In genomic region chr4:129623681-129624091, GRCm38 (mm10) we compare ENCODE assay signal across 8 mouse cellular contexts. TPM values are rescaled to one million over a fixed set of nuclear protein-coding genes. Genes with fewer than 3 reads are reported as not detected.
DNase-seq lines count a peak whose midpoint lies in the region; ATAC-seq and TF ChIP-seq lines count a peak whose summit lies in the region.

Ccdc28b (minus strand) TSS chr4:129623947.

- H3K27me3 ChIP-seq in cerebellum, adult 2 months (ENCODE audit: control insufficient read depth, insufficient read depth, low read length), result no peaks in the 10 kb centered on the region
- H3K27me3 ChIP-seq in hindbrain, embryonic 10.5 days (ENCODE audit: insufficient read depth, poor library complexity, severe bottlenecking), result no peaks in the 10 kb centered on the region
- H3K27me3 ChIP-seq in lung, embryonic 16.5 days (ENCODE audit: control insufficient read depth, insufficient read depth, low read depth, low read length), result no peaks in the 10 kb centered on the region

- H3K36me3 ChIP-seq in hindbrain, embryonic 10.5 days, result peaks cover 42% of the 10 kb centered on the region
- peaks cover 15% of the 10 kb centered on the region for H3K36me3 ChIP-seq in lung, embryonic 16.5 days (ENCODE audit: control insufficient read depth, insufficient read depth, low read length)

- H3K4me1 ChIP-seq in cerebellum, adult 2 months (ENCODE audit: control insufficient read depth, insufficient read depth, low read length), result peaks cover 18% of the 10 kb centered on the region
- H3K4me1 ChIP-seq in hindbrain, embryonic 10.5 days (replicated peaks), result peaks cover 52% of the 10 kb centered on the region
- peaks cover 25% of the 10 kb centered on the region for H3K4me1 ChIP-seq in lung, embryonic 16.5 days (replicated peaks; ENCODE audit: control insufficient read depth, insufficient read depth, low read length)

- H3K9me3 ChIP-seq in hindbrain, embryonic 10.5 days, result no peaks in the 10 kb centered on the region
- H3K9me3 ChIP-seq in lung, embryonic 16.5 days (ENCODE audit: control insufficient read depth, low read length), result no peaks in the 10 kb centered on the region

- H3K4me2 ChIP-seq in lung, embryonic 16.5 days (ENCODE audit: low read depth, low read length), result peak within 1 kb of the TSS; percentile 59

- TF ChIP-seq POLR2A in cerebellum, adult 2 months (IDR thresholded peaks at IDR 0.05; ENCODE audit: borderline replicate concordance, insufficient read depth, low read length), result peak; percentile 65; the same call in 1 of the 2 replicates

- 0% methylated on average over 10 of the region's 10 CpGs for WGBS in cerebellum, adult 2 months
- WGBS in hindbrain, embryonic 10.5 days, result under 1% methylated on average over 10 of the region's 10 CpGs
- 0% methylated on average over 10 of the region's 10 CpGs for WGBS in lung, embryonic 16.5 days

- no peak for TF ChIP-seq CTCF in cerebellum, adult 2 months (IDR thresholded peaks at IDR 0.05; ENCODE audit: borderline replicate concordance, insufficient read depth, low read depth, low read length)

- no peak for ATAC-seq in cerebellum, adult (ENCODE audit: insufficient number of reproducible peaks, low FRiP score, low TSS enrichment)
- peak; percentile 55 for ATAC-seq in lung, embryonic 16.5 days (ENCODE audit: low read depth)

- DNase-seq in cerebellum, adult 11 months, result peak; percentile 48
- peak; percentile 74 to 77 for DNase-seq in cerebellum, adult 2 months
- peak; percentile 34 to 52 for DNase-seq in frontal cortex, postnatal 25 days (ENCODE audit: low spot score in 2 of 2)
- peak; percentile 55 for DNase-seq in hindbrain, embryonic 10.5 days (ENCODE audit: low spot score)
- peak; percentile 70 to 75 for DNase-seq in layer of hippocampus, postnatal 14 days (ENCODE audit: low spot score in 2 of 2)
- peak; percentile 69 for DNase-seq in retina, embryonic 14.5 days (ENCODE audit: low spot score)

- peak within 1 kb of the TSS; percentile 92 for H3K27ac ChIP-seq in cerebellum, adult 2 months (ENCODE audit: insufficient read depth, low read length)
- peak within 1 kb of the TSS; percentile 90 for H3K27ac ChIP-seq in hindbrain, embryonic 10.5 days
- peak within 1 kb of the TSS; percentile 87 for H3K27ac ChIP-seq in lung, embryonic 16.5 days (ENCODE audit: low read length)

- peak within 1 kb of the TSS; percentile 98 for H3K4me3 ChIP-seq in cerebellum, adult 2 months (replicated peaks; ENCODE audit: insufficient read depth, low read depth, low read length)
- H3K4me3 ChIP-seq in hindbrain, embryonic 10.5 days, result peak within 1 kb of the TSS; percentile 77
- H3K4me3 ChIP-seq in lung, embryonic 16.5 days (ENCODE audit: low read length), result peak within 1 kb of the TSS; percentile 68

- peak within 1 kb of the TSS; percentile 82 for H3K9ac ChIP-seq in lung, embryonic 16.5 days (ENCODE audit: low read length)

RNA-seq across cellular contexts. Expression of gene Ccdc28b, which starts in this region (rescaled TPM):
- 184 and 201 TPM in 2 replicates for polyA plus RNA-seq in cerebellum, adult 2 months (2012; rRNA removed)
- polyA plus RNA-seq in hindbrain, embryonic 10.5 days (2016; fragmentation: Nextera tagmentation; extraction: Ambion mirVana), result 53.2 and 75.0 TPM in 2 replicates
- total RNA-seq in layer of hippocampus, postnatal 14 days (2021), result 100 to 1,000 TPM; 102 to 116 TPM
- 65.8 and 71.1 TPM in 2 replicates for polyA plus RNA-seq in lung, embryonic 16.5 days (2015; fragmentation: Nextera tagmentation; extraction: Ambion mirVana)
